Mouse (Mus musculus): ENCODE results near the gene Pi4k2b. TPM values are rescaled to one million over a fixed set of nuclear protein-coding genes. Genes with fewer than 3 reads are reported as not detected.
"Not testable (repeated sequence)": the region's sequence is repeated elsewhere in the genome, so short reads cannot be mapped to it uniquely, and the experiment has no call there.

The Pi4k2b gene
- polyA plus RNA-seq, 1 experiment, result 11.1 TPM

DNA sequence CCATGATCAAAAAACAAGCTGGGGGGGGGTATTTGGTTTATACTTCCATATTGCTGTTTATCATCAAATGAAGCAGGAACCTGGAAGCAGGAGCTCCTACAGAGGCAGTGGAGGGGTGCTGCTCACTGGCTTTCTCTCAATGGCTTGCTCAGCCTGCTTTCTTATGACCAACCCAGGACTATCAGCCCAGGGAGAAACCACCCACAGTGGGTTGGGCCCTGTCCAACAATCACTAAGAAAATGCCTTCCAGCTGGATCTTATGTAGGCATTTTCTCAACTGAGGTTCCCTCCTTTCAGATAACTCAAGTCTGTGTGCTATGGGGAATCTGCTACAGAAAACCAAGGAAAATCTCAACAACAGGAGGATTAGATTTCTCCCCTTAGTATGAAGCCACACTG lies 12.8 kb downstream of the Pi4k2b start:
- Histone ChIP-seq H3K27ac (replicated peaks; ENCODE audit: low read depth, low read length) (no peak overlapping the region), H3K4me3 (ENCODE audit: insufficient read depth, low read depth, low read length) (no peak overlapping the region), H3K4me1 (ENCODE audit: control insufficient read depth, insufficient read depth, insufficient read length, low read length) (no peaks in the 10 kb centered on the region)

DNA sequence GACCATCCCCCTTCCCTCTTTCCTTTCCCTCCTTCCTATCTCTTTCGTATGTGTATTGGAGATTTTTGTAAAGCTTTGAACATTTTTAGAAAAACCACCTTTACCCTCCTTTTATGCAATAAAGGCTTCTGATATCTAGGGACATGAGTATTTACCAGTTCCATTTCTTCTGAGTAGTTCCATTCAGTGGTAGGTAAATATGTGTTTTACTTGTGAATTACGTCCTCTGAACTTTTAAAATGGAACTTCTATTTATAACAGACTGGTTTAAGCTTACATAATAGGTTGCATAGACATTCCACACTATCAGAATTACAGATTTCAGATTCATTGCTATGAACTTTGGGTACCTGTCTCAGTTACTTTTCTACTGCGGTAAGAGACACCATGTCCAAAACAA lies 14.0 kb downstream of the Pi4k2b start:
- Histone ChIP-seq H3K27ac (replicated peaks; ENCODE audit: low read depth, low read length) (no peak overlapping the region), H3K4me3 (ENCODE audit: insufficient read depth, low read depth, low read length) (no peak overlapping the region), H3K4me1 (ENCODE audit: control insufficient read depth, insufficient read depth, insufficient read length, low read length) (no peaks in the 10 kb centered on the region)

- Histone ChIP-seq H3K27ac (replicated peaks; ENCODE audit: low read depth, low read length) (no peak overlapping the region), H3K4me3 (ENCODE audit: insufficient read depth, low read depth, low read length) (no peak overlapping the region), H3K4me1 (ENCODE audit: control insufficient read depth, insufficient read depth, insufficient read length, low read length) (no peaks in the 10 kb centered on the region)
These were observed 14.6 kb downstream of the Pi4k2b start for GRCm38 (mm10) chr5:52755989-52756388.

DNA sequence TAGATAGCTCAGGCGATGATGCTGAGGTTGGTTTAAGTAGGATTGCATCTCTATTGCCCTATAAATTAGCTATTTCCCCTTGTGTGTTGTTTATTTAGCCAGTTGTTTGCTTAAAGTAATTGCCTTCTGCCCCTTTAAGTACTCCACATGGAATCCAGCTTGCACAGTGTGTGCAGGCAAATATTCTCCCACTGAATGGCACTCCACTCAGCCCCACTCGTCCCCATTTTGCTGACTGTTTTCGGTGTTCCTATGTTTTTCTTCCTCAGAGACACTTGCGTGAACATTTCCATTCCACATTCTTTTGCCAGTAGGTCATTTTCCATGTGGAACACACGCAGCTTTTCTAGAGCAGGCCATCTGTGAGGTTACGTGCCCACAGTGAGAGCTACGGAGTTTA lies 21.2 kb downstream of the Pi4k2b start:
- Histone ChIP-seq H3K4me3 (ENCODE audit: insufficient read depth, low read depth, low read length) (no peak overlapping the region), H3K4me1 (ENCODE audit: control insufficient read depth, insufficient read depth, insufficient read length, low read length) (no peaks in the 10 kb centered on the region), H3K27ac (replicated peaks; ENCODE audit: low read depth, low read length) (no peak overlapping the region)

DNA sequence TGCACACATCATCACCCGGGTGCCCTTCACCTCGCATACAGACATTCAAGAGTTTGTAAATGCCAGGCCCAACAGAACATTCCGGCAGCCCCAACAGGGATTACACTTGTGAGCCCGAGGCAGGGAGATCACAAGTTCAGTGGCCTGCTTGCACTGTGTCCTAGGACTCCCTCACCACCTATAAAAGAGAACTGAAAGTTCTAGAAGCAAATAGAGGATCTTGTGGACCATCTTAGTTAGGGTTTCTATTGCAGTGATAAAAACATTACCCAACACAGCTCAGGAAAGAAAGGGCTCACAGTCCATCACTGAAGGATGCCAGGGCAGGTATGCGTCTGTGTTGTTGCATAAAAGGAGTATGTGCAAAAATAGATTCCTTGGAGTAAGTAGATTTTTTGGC lies 32.9 kb downstream of the Pi4k2b start:
- H3K4me3 ChIP-seq (ENCODE audit: insufficient read depth, low read depth, low read length), result no peak overlapping the region
- no peaks in the 10 kb centered on the region for H3K4me1 ChIP-seq (ENCODE audit: control insufficient read depth, insufficient read depth, insufficient read length, low read length)
- no peak overlapping the region for H3K27ac ChIP-seq (replicated peaks; ENCODE audit: low read depth, low read length)

DNA sequence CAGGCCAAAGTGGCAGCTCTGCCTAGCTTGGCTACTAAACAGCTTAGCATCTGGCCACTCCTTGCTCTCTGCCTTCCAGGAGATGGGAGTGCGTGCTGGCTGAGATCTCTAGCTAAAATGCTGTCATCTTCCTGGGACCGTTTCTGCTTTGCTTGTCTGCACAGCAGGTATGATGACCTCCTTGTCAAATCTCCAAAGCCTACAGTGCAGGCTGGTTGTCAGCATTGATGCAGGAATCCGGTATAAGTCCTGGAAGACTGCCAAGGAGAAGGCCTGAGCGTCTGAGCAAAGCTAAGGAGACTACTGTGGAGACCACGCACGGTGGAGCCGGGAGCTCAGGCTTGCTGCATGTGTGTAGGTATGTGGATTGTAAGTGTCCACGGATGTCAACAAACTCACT lies 33.9 kb downstream of the Pi4k2b start, which contains the start of gene Zcchc4:
Gene Zcchc4, plus strand, starts transcription at position 173 of the 400 bp plus-strand sequence.
- no peak within 1 kb of the TSS for H3K27ac ChIP-seq (replicated peaks; ENCODE audit: low read depth, low read length)
- H3K4me1 ChIP-seq (ENCODE audit: control insufficient read depth, insufficient read depth, insufficient read length, low read length), result no peaks in the 10 kb centered on the region
- H3K4me3 ChIP-seq (ENCODE audit: insufficient read depth, low read depth, low read length), result no peak within 1 kb of the TSS

- not testable (repeated sequence) for H3K4me3 ChIP-seq (ENCODE audit: insufficient read depth, low read depth, low read length); H3K27ac ChIP-seq (replicated peaks; ENCODE audit: low read depth, low read length); H3K4me1 ChIP-seq (ENCODE audit: control insufficient read depth, insufficient read depth, insufficient read length, low read length)
These were observed 35.3 kb downstream of the Pi4k2b start for GRCm38 (mm10) chr5:52776466-52777354.

GRCm38 (mm10) chr5:52782523-52783250 lies 41.3 kb downstream of the Pi4k2b start:
- Histone ChIP-seq H3K27ac (replicated peaks; ENCODE audit: low read depth, low read length) (peak overlapping the region; percentile 84), H3K4me3 (ENCODE audit: insufficient read depth, low read depth, low read length) (peak overlapping the region; percentile 100), H3K4me1 (ENCODE audit: control insufficient read depth, insufficient read depth, insufficient read length, low read length) (peaks cover 2% of the 10 kb centered on the region; the same call in 1 of the 2 replicates)

DNA sequence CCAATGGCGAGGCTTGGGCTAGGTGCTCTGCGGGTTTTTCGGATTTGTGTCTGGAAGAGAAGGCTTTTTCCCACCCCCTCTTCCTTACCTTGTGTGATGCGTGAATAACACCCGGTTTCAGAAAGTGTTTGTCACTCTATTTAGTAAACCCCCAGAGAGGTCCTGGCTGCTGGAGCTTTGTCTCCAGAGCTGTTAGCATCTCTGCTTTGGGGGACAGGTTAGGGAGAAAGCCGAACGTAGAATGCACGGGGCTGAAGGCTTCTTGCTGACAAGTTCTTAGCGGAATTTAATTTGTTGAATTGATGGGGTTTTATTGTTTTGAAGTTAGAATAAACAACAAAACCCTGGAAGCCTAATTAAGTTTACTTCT lies 41.9 kb downstream of the Pi4k2b start:
- Histone ChIP-seq H3K4me3 (ENCODE audit: insufficient read depth, low read depth, low read length) (peak overlapping the region; percentile 100), H3K27ac (replicated peaks; ENCODE audit: low read depth, low read length) (peak overlapping the region; percentile 84), H3K4me1 (ENCODE audit: control insufficient read depth, insufficient read depth, insufficient read length, low read length) (peaks cover 2% of the 10 kb centered on the region; the same call in 1 of the 2 replicates)

DNA sequence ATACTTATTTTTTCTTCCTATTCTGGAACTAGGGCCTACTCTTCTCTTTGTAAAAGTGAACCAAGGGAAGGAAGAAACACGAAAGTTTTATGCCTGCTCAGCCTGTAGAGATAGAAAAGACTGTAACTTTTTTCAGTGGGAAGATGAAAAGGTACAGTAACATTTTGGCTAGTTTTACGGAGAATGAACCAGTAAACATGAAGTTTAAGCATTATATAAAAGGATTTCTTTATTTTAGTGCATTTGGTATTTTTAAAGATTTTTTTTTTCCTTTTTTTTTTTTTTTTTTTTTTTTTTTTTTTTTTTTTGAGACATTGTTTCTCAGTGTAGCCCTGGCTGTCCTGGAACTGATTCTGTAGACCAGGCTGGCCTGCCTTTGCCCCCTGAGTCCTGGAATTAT lies 42.6 kb downstream of the Pi4k2b start:
- Histone ChIP-seq H3K4me1 (ENCODE audit: control insufficient read depth, insufficient read depth, insufficient read length, low read length) (peaks cover 2% of the 10 kb centered on the region; the same call in 1 of the 2 replicates), H3K4me3 (ENCODE audit: insufficient read depth, low read depth, low read length) (no peak overlapping the region)

DNA sequence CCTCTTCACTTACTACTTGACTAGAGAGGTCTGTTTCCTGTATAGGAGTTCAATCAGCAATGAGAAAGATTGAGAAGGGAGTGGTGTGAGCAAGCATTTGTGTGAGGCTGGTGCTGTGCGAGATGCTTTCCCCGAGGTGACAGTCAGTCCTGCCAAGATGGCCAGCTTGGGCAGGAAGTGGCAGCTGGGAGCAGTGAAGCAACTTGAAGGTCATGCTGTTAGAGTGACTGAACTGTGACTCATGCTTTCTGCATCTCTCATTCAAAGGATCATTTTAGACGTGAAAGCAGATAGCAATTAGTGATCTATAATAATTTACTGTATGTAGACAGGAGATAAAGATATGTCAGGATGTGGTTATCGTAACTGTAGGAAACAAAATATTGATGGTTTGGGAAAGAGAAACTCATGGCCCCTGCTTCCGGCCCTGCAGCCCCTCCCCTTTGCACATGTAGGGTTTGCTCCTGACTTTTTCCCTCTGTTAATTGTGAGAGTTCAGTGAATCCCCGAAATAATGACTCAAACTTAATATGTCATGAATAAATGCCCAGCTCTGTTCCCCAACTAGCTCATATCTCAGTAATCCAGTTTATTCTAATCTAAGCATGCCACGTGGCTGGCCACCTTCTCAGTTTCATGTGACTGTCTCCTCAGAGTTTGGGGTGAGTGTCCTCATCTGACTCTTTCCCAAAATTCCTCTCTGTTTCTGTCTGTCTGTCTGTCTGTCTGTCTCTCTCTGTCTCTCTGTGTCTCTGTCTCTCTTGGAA lies 45.4 kb downstream of the Pi4k2b start:
- Histone ChIP-seq H3K27ac (replicated peaks; ENCODE audit: low read depth, low read length) (no peak overlapping the region), H3K4me1 (ENCODE audit: control insufficient read depth, insufficient read depth, insufficient read length, low read length) (peaks cover 2% of the 10 kb centered on the region; the same call in 1 of the 2 replicates), H3K4me3 (ENCODE audit: insufficient read depth, low read depth, low read length) (no peak overlapping the region)

More for the DNA sequence above, 42.6 kb downstream of the Pi4k2b start:
- H3K27ac ChIP-seq (replicated peaks; ENCODE audit: low read depth, low read length), result no peak overlapping the region

DNA sequence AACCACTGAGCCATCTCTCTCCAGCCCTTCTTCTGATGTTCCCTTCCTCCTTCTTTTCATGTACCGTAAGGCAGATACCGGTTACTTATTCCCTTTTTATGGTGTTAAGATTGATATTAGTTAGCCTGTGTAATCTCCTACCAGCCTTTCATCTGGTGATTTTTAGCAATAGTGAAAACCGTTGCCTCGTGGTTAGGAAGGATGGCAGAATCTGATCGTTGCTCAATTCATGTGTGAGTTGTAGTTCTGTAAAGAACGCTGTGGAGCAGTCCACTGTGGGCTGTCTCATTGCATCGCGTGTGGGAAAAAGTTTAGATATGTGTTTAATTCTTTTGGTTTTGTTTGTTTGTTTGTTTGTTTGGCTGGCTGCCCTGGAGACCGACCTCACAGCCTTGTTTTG lies 51.9 kb downstream of the Pi4k2b start:
- Histone ChIP-seq H3K4me3 (ENCODE audit: insufficient read depth, low read depth, low read length) (no peak overlapping the region), H3K4me1 (ENCODE audit: control insufficient read depth, insufficient read depth, insufficient read length, low read length) (no peaks in the 10 kb centered on the region), H3K27ac (replicated peaks; ENCODE audit: low read depth, low read length) (no peak overlapping the region)

DNA sequence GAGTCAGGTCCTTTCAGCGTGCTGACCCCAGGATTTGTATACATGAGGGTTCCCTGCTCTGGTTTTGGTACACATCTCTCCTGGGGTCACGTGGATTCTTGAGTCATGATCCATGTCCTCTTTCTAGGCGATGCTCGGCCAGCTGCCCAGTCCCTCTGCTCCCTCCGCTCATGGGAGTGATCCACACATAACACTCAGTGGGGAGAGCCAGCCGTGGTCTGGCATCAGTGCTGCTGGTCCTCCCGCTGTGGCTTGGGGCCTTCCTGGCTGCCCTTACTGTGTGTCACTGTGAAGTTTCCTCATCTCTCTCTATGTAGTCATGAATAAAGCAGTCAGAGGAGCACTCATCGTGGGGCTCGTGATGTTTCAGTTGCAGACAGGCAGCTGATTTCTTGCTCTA lies 52.7 kb downstream of the Pi4k2b start:
- Histone ChIP-seq H3K4me3 (ENCODE audit: insufficient read depth, low read depth, low read length) (no peak overlapping the region), H3K27ac (replicated peaks; ENCODE audit: low read depth, low read length) (no peak overlapping the region)

GRCm38 (mm10) chr5:52799274-52799985 lies 58.1 kb downstream of the Pi4k2b start:
- Histone ChIP-seq H3K4me1 (ENCODE audit: control insufficient read depth, insufficient read depth, insufficient read length, low read length) (no peaks in the 10 kb centered on the region), H3K4me3 (ENCODE audit: insufficient read depth, low read depth, low read length) (no peak overlapping the region), H3K27ac (replicated peaks; ENCODE audit: low read depth, low read length) (no peak overlapping the region)

More for the DNA sequence above, 52.7 kb downstream of the Pi4k2b start:
- H3K4me1 ChIP-seq (ENCODE audit: control insufficient read depth, insufficient read depth, insufficient read length, low read length), result no peaks in the 10 kb centered on the region
